Mouse (Mus musculus): Measurements from ENCODE around the gene Stpg3. TPM values are rescaled to one million over a fixed set of nuclear protein-coding genes. Genes with fewer than 3 reads are reported as not detected.

The Stpg3 gene
- polyA plus RNA-seq, 1 experiment from 2014 or later, result not detected

DNA sequence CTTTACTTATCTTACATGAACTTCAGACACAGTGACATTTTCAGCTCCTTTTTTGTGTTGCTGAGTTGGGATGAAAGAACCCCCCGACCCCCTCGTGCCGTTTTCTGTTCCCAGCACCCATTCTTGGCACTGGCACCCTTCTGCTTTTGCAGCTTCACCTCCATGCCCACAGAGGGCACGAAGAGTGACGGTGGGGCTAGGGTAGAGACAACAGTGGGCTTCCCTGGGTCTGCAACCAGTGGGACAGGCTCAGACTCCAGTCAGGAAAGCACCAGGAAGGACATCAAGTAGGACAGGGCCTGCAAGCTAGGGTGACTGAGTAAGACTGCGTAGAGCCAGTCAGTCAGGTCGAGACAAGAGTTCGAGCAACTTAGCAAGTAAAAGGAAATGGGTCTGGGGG lies 25.9 kb upstream of the Stpg3 start:
- H3K9ac ChIP-seq (ENCODE audit: low read depth, low read length), result peak overlapping the region; percentile 49
- ATAC-seq, result peak; percentile 15

DNA sequence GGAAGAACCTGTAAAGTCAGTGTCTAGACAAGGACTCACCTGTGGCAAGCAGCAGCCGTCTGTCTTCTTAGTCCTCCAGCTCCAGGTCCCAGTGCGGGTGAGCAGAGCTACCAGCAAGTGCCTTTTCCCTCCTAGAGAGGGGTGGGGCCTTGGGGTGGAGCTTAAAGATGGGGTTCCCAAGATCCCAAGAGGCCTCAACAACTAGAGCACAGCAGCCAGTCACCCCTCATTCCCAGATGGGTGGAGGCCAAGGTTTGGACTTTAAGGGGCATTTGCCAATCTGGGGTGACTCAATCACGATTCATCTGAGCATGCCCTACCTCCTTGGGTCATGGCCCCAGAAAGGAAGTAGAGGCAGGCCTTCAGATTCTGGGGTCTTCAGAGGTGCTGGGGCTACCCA lies 25.3 kb upstream of the Stpg3 start:
- H3K36me3 ChIP-seq (ENCODE audit: control insufficient read depth, insufficient read depth, low read length), result no peaks in the 10 kb centered on the region; the same call in 1 of the 2 replicates
- 95% methylated on average over 3 of the region's 3 CpGs for WGBS
- H3K4me3 ChIP-seq (ENCODE audit: low read depth, low read length), result no peak overlapping the region
- H3K9me3 ChIP-seq (replicated peaks; ENCODE audit: control insufficient read depth, low read length, poor library complexity, severe bottlenecking), result no peaks in the 10 kb centered on the region
- peaks cover 20% of the 10 kb centered on the region for H3K4me1 ChIP-seq (ENCODE audit: control insufficient read depth, insufficient read depth, low read length)
- H3K27me3 ChIP-seq (ENCODE audit: control insufficient read depth, insufficient read depth, low read depth, low read length), result peaks cover 4% of the 10 kb centered on the region; the same call in 1 of the 2 replicates
- H3K9ac ChIP-seq (ENCODE audit: low read depth, low read length), result no peak overlapping the region
- no peak overlapping the region for H3K27ac ChIP-seq (ENCODE audit: low read length)
- no peak for ATAC-seq
- no peak overlapping the region for H3K4me2 ChIP-seq (ENCODE audit: low read length)

More for the DNA sequence above, 25.9 kb upstream of the Stpg3 start:
- H3K36me3 ChIP-seq (ENCODE audit: control insufficient read depth, insufficient read depth, low read length), result no peaks in the 10 kb centered on the region; the same call in 1 of the 2 replicates
- peak overlapping the region; percentile 92 for H3K4me2 ChIP-seq (ENCODE audit: low read length)
- no peaks in the 10 kb centered on the region; the same call in 1 of the 2 replicates for H3K27me3 ChIP-seq (ENCODE audit: control insufficient read depth, insufficient read depth, low read depth, low read length)
- WGBS, result 53% methylated on average over 8 of the region's 8 CpGs
- H3K4me1 ChIP-seq (ENCODE audit: control insufficient read depth, insufficient read depth, low read length), result peaks cover 20% of the 10 kb centered on the region
- H3K27ac ChIP-seq (ENCODE audit: low read length), result peak overlapping the region; percentile 82
- H3K4me3 ChIP-seq (ENCODE audit: low read depth, low read length), result peak overlapping the region; percentile 77
- no peaks in the 10 kb centered on the region for H3K9me3 ChIP-seq (replicated peaks; ENCODE audit: control insufficient read depth, low read length, poor library complexity, severe bottlenecking)

DNA sequence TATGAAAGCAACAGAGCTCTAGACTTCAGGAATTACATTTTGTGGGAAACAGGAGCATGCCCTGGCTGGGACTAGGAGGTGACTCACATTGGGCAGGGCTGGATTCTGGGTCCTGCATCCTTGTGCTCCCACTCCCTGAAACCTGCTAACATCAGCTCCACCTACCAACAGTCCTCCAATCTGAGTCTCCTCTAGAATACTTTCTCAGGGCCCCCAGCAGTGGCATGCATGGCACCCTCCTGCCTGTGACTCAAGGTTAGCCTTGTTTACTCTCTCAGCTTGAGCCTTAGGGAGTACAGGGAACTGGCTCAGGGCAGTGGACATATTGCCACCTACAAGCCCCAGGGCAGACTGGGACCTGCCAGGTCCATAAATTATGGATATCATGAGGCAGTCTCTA lies 23.7 kb upstream of the Stpg3 start:
- no peak for ATAC-seq
- no peak overlapping the region for H3K4me2 ChIP-seq (ENCODE audit: low read length)
- H3K36me3 ChIP-seq (ENCODE audit: control insufficient read depth, insufficient read depth, low read length), result no peaks in the 10 kb centered on the region
- no peak overlapping the region for H3K9ac ChIP-seq (ENCODE audit: low read depth, low read length)
- H3K4me3 ChIP-seq (ENCODE audit: low read depth, low read length), result no peak overlapping the region
- H3K4me1 ChIP-seq (ENCODE audit: control insufficient read depth, insufficient read depth, low read length), result peaks cover 14% of the 10 kb centered on the region
- H3K27me3 ChIP-seq (ENCODE audit: control insufficient read depth, insufficient read depth, low read depth, low read length), result peaks cover 7% of the 10 kb centered on the region; the same call in 1 of the 2 replicates
- H3K9me3 ChIP-seq (replicated peaks; ENCODE audit: control insufficient read depth, low read length, poor library complexity, severe bottlenecking), result no peaks in the 10 kb centered on the region
- no peak overlapping the region for H3K27ac ChIP-seq (ENCODE audit: low read length)

- H3K36me3 ChIP-seq (ENCODE audit: control insufficient read depth, insufficient read depth, low read length), result no peaks in the 10 kb centered on the region
- H3K4me3 ChIP-seq (ENCODE audit: low read depth, low read length), result no peak overlapping the region
- H3K27ac ChIP-seq (ENCODE audit: low read length), result no peak overlapping the region
- 73% methylated on average over 4 of the region's 4 CpGs for WGBS
- no peak for ATAC-seq
- H3K4me2 ChIP-seq (ENCODE audit: low read length), result no peak overlapping the region
- H3K4me1 ChIP-seq (ENCODE audit: control insufficient read depth, insufficient read depth, low read length), result peaks cover 11% of the 10 kb centered on the region; the same call in 1 of the 2 replicates
- no peaks in the 10 kb centered on the region for H3K9me3 ChIP-seq (replicated peaks; ENCODE audit: control insufficient read depth, low read length, poor library complexity, severe bottlenecking)
- peaks cover 7% of the 10 kb centered on the region; the same call in 1 of the 2 replicates for H3K27me3 ChIP-seq (ENCODE audit: control insufficient read depth, insufficient read depth, low read depth, low read length)
- no peak overlapping the region for H3K9ac ChIP-seq (ENCODE audit: low read depth, low read length)
These were observed 23.1 kb upstream of the Stpg3 start for GRCm38 (mm10) chr2:25237522-25237921.

DNA sequence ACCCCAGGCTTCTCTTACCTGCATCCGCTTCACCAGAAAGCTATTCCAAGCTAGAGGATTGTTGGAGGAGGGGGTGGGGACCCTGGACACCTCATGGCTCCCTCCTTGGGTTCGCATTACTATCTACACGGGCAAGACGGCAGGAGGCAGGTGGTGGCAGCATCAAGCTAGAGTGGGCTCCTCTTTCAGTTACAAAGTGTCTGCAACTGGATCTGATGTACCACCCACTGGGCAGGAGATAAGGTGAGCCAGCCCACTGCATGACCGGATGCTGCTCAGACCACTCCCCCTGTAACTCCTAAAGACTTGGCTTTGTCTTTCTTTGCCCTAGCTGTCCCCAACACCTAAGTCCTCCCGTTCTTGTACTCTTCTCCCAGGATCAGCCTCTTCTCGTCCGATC lies 22.2 kb upstream of the Stpg3 start, which contains the start of gene Rnf224:
Gene Rnf224, minus strand, starts transcription at position 174 of the 400 bp plus-strand sequence.
- ATAC-seq, result no peak
- Histone ChIP-seq H3K27me3 (ENCODE audit: control insufficient read depth, insufficient read depth, low read depth, low read length) (peaks cover 7% of the 10 kb centered on the region; the same call in 1 of the 2 replicates), H3K36me3 (ENCODE audit: control insufficient read depth, insufficient read depth, low read length) (no peaks in the 10 kb centered on the region), H3K4me3 (ENCODE audit: low read depth, low read length) (no peak within 1 kb of the TSS), H3K4me1 (ENCODE audit: control insufficient read depth, insufficient read depth, low read length) (peaks cover 9% of the 10 kb centered on the region; the same call in 1 of the 2 replicates), H3K27ac (ENCODE audit: low read length) (no peak within 1 kb of the TSS), H3K4me2 (ENCODE audit: low read length) (no peak within 1 kb of the TSS), H3K9ac (ENCODE audit: low read depth, low read length) (no peak within 1 kb of the TSS), H3K9me3 (replicated peaks; ENCODE audit: control insufficient read depth, low read length, poor library complexity, severe bottlenecking) (no peaks in the 10 kb centered on the region)
- 46% methylated on average over 8 of the region's 8 CpGs for WGBS

DNA sequence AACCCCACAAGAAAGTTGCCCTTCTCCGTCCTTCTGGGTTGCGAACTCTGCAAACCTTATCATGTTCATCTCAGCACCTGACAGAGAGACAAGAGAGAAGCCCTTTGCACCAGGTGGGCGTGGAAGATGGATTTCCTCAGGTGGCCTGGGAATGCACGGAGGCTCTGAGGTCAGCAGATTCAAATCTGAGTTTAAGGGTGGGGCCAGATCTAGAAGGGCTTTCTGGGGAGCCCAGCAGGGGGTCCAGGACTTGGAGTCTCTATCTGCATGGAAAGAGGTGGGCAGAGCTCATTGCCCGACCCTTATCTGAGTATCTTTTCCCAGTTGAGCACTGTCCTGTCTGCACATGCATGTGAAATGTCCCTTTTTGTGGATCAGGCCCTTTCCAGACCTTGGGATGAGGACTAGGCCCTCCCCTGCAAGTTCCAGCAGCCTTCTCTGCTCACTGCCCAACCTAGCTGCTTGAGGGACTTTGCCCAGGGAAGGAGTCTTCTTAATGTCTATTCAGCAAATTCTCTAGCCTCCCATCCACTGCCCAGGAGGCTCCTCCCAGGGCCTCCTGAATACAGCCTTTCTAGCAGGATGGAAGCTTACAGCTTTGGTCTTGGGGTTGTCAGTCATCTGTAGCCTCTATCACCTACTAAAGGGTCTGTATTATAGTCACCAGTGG lies 20.2 kb upstream of the Stpg3 start:
- Histone ChIP-seq H3K9ac (ENCODE audit: low read depth, low read length) (no peak overlapping the region), H3K27me3 (ENCODE audit: control insufficient read depth, insufficient read depth, low read depth, low read length) (peaks cover 7% of the 10 kb centered on the region; the same call in 1 of the 2 replicates), H3K4me2 (ENCODE audit: low read length) (no peak overlapping the region), H3K36me3 (ENCODE audit: control insufficient read depth, insufficient read depth, low read length) (no peaks in the 10 kb centered on the region), H3K4me1 (ENCODE audit: control insufficient read depth, insufficient read depth, low read length) (no peaks in the 10 kb centered on the region), H3K27ac (ENCODE audit: low read length) (no peak overlapping the region), H3K9me3 (replicated peaks; ENCODE audit: control insufficient read depth, low read length, poor library complexity, severe bottlenecking) (no peaks in the 10 kb centered on the region), H3K4me3 (ENCODE audit: low read depth, low read length) (no peak overlapping the region)
- 77% methylated on average over 5 of the region's 5 CpGs for WGBS
- ATAC-seq, result no peak

GRCm38 (mm10) chr2:25234050-25234449 lies 19.6 kb upstream of the Stpg3 start, which contains the start of gene Slc34a3:
Slc34a3 (minus strand) TSS chr2:25234364.
- Histone ChIP-seq H3K4me2 (ENCODE audit: low read length) (no peak within 1 kb of the TSS), H3K4me3 (ENCODE audit: low read depth, low read length) (no peak within 1 kb of the TSS), H3K36me3 (ENCODE audit: control insufficient read depth, insufficient read depth, low read length) (no peaks in the 10 kb centered on the region), H3K9ac (ENCODE audit: low read depth, low read length) (no peak within 1 kb of the TSS), H3K27me3 (ENCODE audit: control insufficient read depth, insufficient read depth, low read depth, low read length) (peaks cover 7% of the 10 kb centered on the region; the same call in 1 of the 2 replicates), H3K9me3 (replicated peaks; ENCODE audit: control insufficient read depth, low read length, poor library complexity, severe bottlenecking) (no peaks in the 10 kb centered on the region), H3K4me1 (ENCODE audit: control insufficient read depth, insufficient read depth, low read length) (no peaks in the 10 kb centered on the region; the same call in 1 of the 2 replicates), H3K27ac (ENCODE audit: low read length) (no peak within 1 kb of the TSS)
- 90% methylated on average over 3 of the region's 3 CpGs for WGBS
- ATAC-seq, result no peak

GRCm38 (mm10) chr2:25233421-25233820 lies 19.0 kb upstream of the Stpg3 start:
- no peak overlapping the region for H3K27ac ChIP-seq (ENCODE audit: low read length)
- H3K36me3 ChIP-seq (ENCODE audit: control insufficient read depth, insufficient read depth, low read length), result no peaks in the 10 kb centered on the region
- no peak for ATAC-seq
- peaks cover 4% of the 10 kb centered on the region; the same call in 1 of the 2 replicates for H3K4me1 ChIP-seq (ENCODE audit: control insufficient read depth, insufficient read depth, low read length)
- H3K4me3 ChIP-seq (ENCODE audit: low read depth, low read length), result no peak overlapping the region
- no peak overlapping the region for H3K9ac ChIP-seq (ENCODE audit: low read depth, low read length)
- H3K9me3 ChIP-seq (replicated peaks; ENCODE audit: control insufficient read depth, low read length, poor library complexity, severe bottlenecking), result no peaks in the 10 kb centered on the region
- 76% methylated on average over 4 of the region's 4 CpGs for WGBS
- H3K27me3 ChIP-seq (ENCODE audit: control insufficient read depth, insufficient read depth, low read depth, low read length), result peaks cover 7% of the 10 kb centered on the region; the same call in 1 of the 2 replicates
- no peak overlapping the region for H3K4me2 ChIP-seq (ENCODE audit: low read length)

GRCm38 (mm10) chr2:25231038-25231437 lies 16.6 kb upstream of the Stpg3 start:
- H3K9me3 ChIP-seq (replicated peaks; ENCODE audit: control insufficient read depth, low read length, poor library complexity, severe bottlenecking), result no peaks in the 10 kb centered on the region
- no peak overlapping the region for H3K27ac ChIP-seq (ENCODE audit: low read length)
- peaks cover 7% of the 10 kb centered on the region; the same call in 1 of the 2 replicates for H3K27me3 ChIP-seq (ENCODE audit: control insufficient read depth, insufficient read depth, low read depth, low read length)
- peaks cover 4% of the 10 kb centered on the region; the same call in 1 of the 2 replicates for H3K4me1 ChIP-seq (ENCODE audit: control insufficient read depth, insufficient read depth, low read length)
- H3K36me3 ChIP-seq (ENCODE audit: control insufficient read depth, insufficient read depth, low read length), result no peaks in the 10 kb centered on the region
- no peak overlapping the region for H3K4me3 ChIP-seq (ENCODE audit: low read depth, low read length)
- no peak overlapping the region for H3K9ac ChIP-seq (ENCODE audit: low read depth, low read length)
- ATAC-seq, result no peak
- no peak overlapping the region for H3K4me2 ChIP-seq (ENCODE audit: low read length)
- WGBS, result 57% methylated on average over 12 of the region's 12 CpGs

Data from midbrain, embryonic 16.5 days (tissue).